34 mouse cellular contexts compared by ENCODE assay signal in genomic region chr8:105812511-105812910, GRCm38 (mm10). TPM values are rescaled to one million over a fixed set of nuclear protein-coding genes. Genes with fewer than 3 reads are reported as not detected.
DNase-seq lines count a peak whose midpoint lies in the region; ATAC-seq and TF ChIP-seq lines count a peak whose summit lies in the region.
"Had no signal": no experiment of that assay in that cellular context is flagged by ENCODE, and none has a peak within 500 bp of the region (broad histone marks: within the 10 kb centered on the region; RNA-seq: fewer than 3 reads in every experiment).

No protein-coding gene starts in this region.

- no peak overlapping the region for H3K4me3 ChIP-seq in kidney, adult 2 months (ENCODE audit: insufficient read depth, low read depth, low read length)
- no peak overlapping the region for H3K4me3 ChIP-seq in liver, adult 2 months (ENCODE audit: insufficient read depth, low read depth, low read length)
- peak overlapping the region; percentile 23; the same call in 1 of the 2 replicates for H3K4me3 ChIP-seq in liver, embryonic 15.5 days (replicated peaks)
- no peak overlapping the region for H3K4me3 ChIP-seq in forebrain, embryonic 12.5 days (replicated peaks)
- H3K4me3 ChIP-seq: heart, adult 2 months; hindbrain, embryonic 10.5 days; hindbrain, embryonic 15.5 days; layer of hippocampus, adult 2 months; left cerebral cortex, adult 2 months; limb, embryonic 12.5 days; midbrain, embryonic 13.5 days had no signal

- H3K4me2 ChIP-seq in liver, embryonic 15.5 days: peak overlapping the region; percentile 53
- H3K4me2 ChIP-seq in forebrain, embryonic 12.5 days: no peak overlapping the region
- H3K4me2 ChIP-seq: hindbrain, embryonic 15.5 days; limb, embryonic 12.5 days; midbrain, embryonic 13.5 days had no signal

- H3K9me3 ChIP-seq in liver, embryonic 15.5 days (replicated peaks): no peaks in the 10 kb centered on the region
- H3K9me3 ChIP-seq in forebrain, embryonic 12.5 days: no peaks in the 10 kb centered on the region
- H3K9me3 ChIP-seq: hindbrain, embryonic 10.5 days; hindbrain, embryonic 15.5 days; limb, embryonic 12.5 days; midbrain, embryonic 13.5 days had no signal

- H3K79me2 ChIP-seq in liver, adult 2 months (ENCODE audit: control insufficient read depth, insufficient read depth, low read length): peaks cover 40% of the 10 kb centered on the region; the same call in 1 of the 2 replicates

- H3K27ac ChIP-seq in kidney, adult 2 months (ENCODE audit: insufficient read depth, low read depth, low read length): no peak overlapping the region
- peak overlapping the region; percentile 94 for H3K27ac ChIP-seq in liver, adult 2 months (replicated peaks; ENCODE audit: insufficient read depth, low read depth, low read length)
- peak overlapping the region; percentile 82 for H3K27ac ChIP-seq in liver, embryonic 15.5 days (replicated peaks)
- no peak overlapping the region for H3K27ac ChIP-seq in forebrain, embryonic 12.5 days
- H3K27ac ChIP-seq: heart, adult 2 months; hindbrain, embryonic 10.5 days; hindbrain, embryonic 15.5 days; left cerebral cortex, adult 2 months; limb, embryonic 12.5 days; macrophage; midbrain, embryonic 13.5 days had no signal

- no peak for TF ChIP-seq POLR2A in kidney, adult 2 months (IDR thresholded peaks at IDR 0.05; ENCODE audit: low read depth, low read length)
- no peak for TF ChIP-seq POLR2A in liver, adult 2 months (IDR thresholded peaks at IDR 0.05; ENCODE audit: extremely low read depth, insufficient read depth, low read length)

- peak; percentile 36 for DNase-seq in kidney, adult 2 months
- DNase-seq in kidney, postnatal 4 days: no peak
- DNase-seq in liver, adult 2 months (ENCODE audit: extremely low read depth, low read depth, low spot score): no peak
- DNase-seq in liver: no peak
- no peak for DNase-seq in adrenal gland, adult (ENCODE audit: inconsistent age in 2 of 2, low spot score in 1 of 2)
- DNase-seq: adrenal gland, adult 2 months; B cell, adult 2 months; cerebellum, adult 2 months; cerebellum, postnatal 14 days; heart, adult 2 months; heart, postnatal 14 days; lung, adult 2 months; lung, postnatal 10 days; thymus, adult 18-20 months; thymus, postnatal 25 days had no signal

- H3K4me1 ChIP-seq in kidney, adult 2 months (ENCODE audit: control insufficient read depth, insufficient read depth, low read length): peaks cover 34% of the 10 kb centered on the region
- peaks cover 47% of the 10 kb centered on the region for H3K4me1 ChIP-seq in liver, adult 2 months (ENCODE audit: control insufficient read depth, insufficient read depth, low read length)
- H3K4me1 ChIP-seq in liver, embryonic 15.5 days (replicated peaks): peaks cover 87% of the 10 kb centered on the region
- H3K4me1 ChIP-seq in forebrain, embryonic 12.5 days: no peaks in the 10 kb centered on the region
- H3K4me1 ChIP-seq: hindbrain, embryonic 10.5 days; limb, embryonic 12.5 days had no signal

- TF ChIP-seq CTCF in kidney, adult 2 months (conservative IDR thresholded peaks at IDR 0.05; ENCODE audit: insufficient read depth, insufficient read length, low read depth, low read length): no peak
- no peak for TF ChIP-seq CTCF in liver, adult 2 months (IDR thresholded peaks at IDR 0.05; ENCODE audit: low read depth, low read length)

- ATAC-seq in liver, embryonic 15.5 days (ENCODE audit: insufficient read depth): no peak
- no peak for ATAC-seq in forebrain, embryonic 12.5 days (ENCODE audit: low FRiP score)
- ATAC-seq: forebrain, embryonic 14.5 days; inflammation-experienced regulatory T-cells, adult 6 months; midbrain, embryonic 13.5 days had no signal

- no peak overlapping the region for H3K9ac ChIP-seq in liver, adult 2 months (ENCODE audit: low read depth, low read length)
- peak overlapping the region; percentile 12 for H3K9ac ChIP-seq in liver, embryonic 15.5 days
- no peak overlapping the region for H3K9ac ChIP-seq in forebrain, embryonic 12.5 days
- H3K9ac ChIP-seq: hindbrain, embryonic 15.5 days; limb, embryonic 12.5 days; midbrain, embryonic 13.5 days had no signal

- no peaks in the 10 kb centered on the region for H3K36me3 ChIP-seq in kidney, adult 2 months (ENCODE audit: control insufficient read depth, insufficient read depth, low read length)
- peaks cover 9% of the 10 kb centered on the region for H3K36me3 ChIP-seq in liver, adult 2 months (ENCODE audit: control insufficient read depth, insufficient read depth, low read length)
- H3K36me3 ChIP-seq in liver, embryonic 15.5 days (replicated peaks): peaks cover 86% of the 10 kb centered on the region
- peaks cover 31% of the 10 kb centered on the region for H3K36me3 ChIP-seq in forebrain, embryonic 12.5 days (replicated peaks)

- H3K27me3 ChIP-seq in kidney, adult 2 months (replicated peaks; ENCODE audit: control insufficient read depth, insufficient read depth, low read length): no peaks in the 10 kb centered on the region
- H3K27me3 ChIP-seq in liver, adult 2 months (ENCODE audit: control insufficient read depth, insufficient read depth, low read length): no peaks in the 10 kb centered on the region
- no peaks in the 10 kb centered on the region for H3K27me3 ChIP-seq in liver, embryonic 15.5 days
- H3K27me3 ChIP-seq in forebrain, embryonic 12.5 days: no peaks in the 10 kb centered on the region
- H3K27me3 ChIP-seq: hindbrain, embryonic 15.5 days; limb, embryonic 12.5 days; midbrain, embryonic 13.5 days had no signal

- WGBS in kidney, adult 2 months: 56% methylated on average over 5 of the region's 5 CpGs
- 73% methylated on average over 5 of the region's 5 CpGs for WGBS in liver, adult 2 months
- 76% methylated on average over 5 of the region's 5 CpGs for WGBS in liver, embryonic 15.5 days (ENCODE audit: insufficient replicate concordance)
- WGBS in forebrain, embryonic 12.5 days: 89% methylated on average over 5 of the region's 5 CpGs

RNA-seq across cellular contexts. Expression of gene Ranbp10, which starts 14.6 kb away (rescaled TPM):
- polyA plus RNA-seq in kidney, adult 2 months (2012; rRNA removed): 22.1 and 24.8 TPM in 2 replicates
- 19.7 and 26.9 TPM in 2 replicates for total RNA-seq in liver, adult 2 months (2014; rRNA removed)
- polyA plus RNA-seq in liver, adult 2 months (2012; rRNA removed): 37.1 and 38.0 TPM in 2 replicates
- polyA plus RNA-seq in liver, embryonic 15.5 days (2015; fragmentation: Nextera tagmentation; extraction: Ambion mirVana): 45.0 and 52.2 TPM in 2 replicates
- 14.5 and 14.6 TPM in 2 replicates for polyA plus RNA-seq in forebrain, embryonic 12.5 days (2016; fragmentation: Nextera tagmentation; extraction: Ambion mirVana)

RNA-seq across cellular contexts. Expression of gene Tsnaxip1, which starts 15.0 kb away (rescaled TPM):
- 0.05 TPM in 1 of 2 replicates, not detected in the other for polyA plus RNA-seq in kidney, adult 2 months (2012; rRNA removed)
- not detected in 2 replicates for total RNA-seq in liver, adult 2 months (2014; rRNA removed)
- not detected in 2 replicates for polyA plus RNA-seq in liver, adult 2 months (2012; rRNA removed)
- polyA plus RNA-seq in liver, embryonic 15.5 days (2015; fragmentation: Nextera tagmentation; extraction: Ambion mirVana): 0.07 and 0.22 TPM in 2 replicates
- 0.12 and 0.51 TPM in 2 replicates for polyA plus RNA-seq in forebrain, embryonic 12.5 days (2016; fragmentation: Nextera tagmentation; extraction: Ambion mirVana)
- total RNA-seq: adrenal gland, adult 2 months; adrenal gland, postnatal 4 days; gastrocnemius, adult 18-20 months; heart, adult 2 months; left cerebral cortex, postnatal 25 days; megakaryocyte-erythroid progenitor cell, adult 5-6 weeks; monocyte, adult 5-6 weeks had no signal
- polyA plus RNA-seq: adrenal gland, adult 2 months; heart, embryonic 14.5 days; inflammation-experienced regulatory T-cells, adult 6 months; macrophage; small intestine, adult 2 months; stomach, postnatal 0 days had no signal

RNA-seq across cellular contexts. Expression of gene Cenpt, which starts 40.6 kb away (rescaled TPM):
- polyA plus RNA-seq in kidney, adult 2 months (2012; rRNA removed): 6.7 and 7.3 TPM in 2 replicates
- total RNA-seq in liver, adult 2 months (2014; rRNA removed): 0.92 and 1.4 TPM in 2 replicates
- 1.9 and 2.1 TPM in 2 replicates for polyA plus RNA-seq in liver, adult 2 months (2012; rRNA removed)
- polyA plus RNA-seq in liver, embryonic 15.5 days (2015; fragmentation: Nextera tagmentation; extraction: Ambion mirVana): 20.3 and 22.7 TPM in 2 replicates
- 67.1 and 70.7 TPM in 2 replicates for polyA plus RNA-seq in forebrain, embryonic 12.5 days (2016; fragmentation: Nextera tagmentation; extraction: Ambion mirVana)

RNA-seq across cellular contexts. Expression of gene Thap11, which starts 42.4 kb away (rescaled TPM):
- 41.5 and 45.3 TPM in 2 replicates for polyA plus RNA-seq in kidney, adult 2 months (2012; rRNA removed)
- 11.3 and 15.6 TPM in 2 replicates for total RNA-seq in liver, adult 2 months (2014; rRNA removed)
- 26.9 and 28.5 TPM in 2 replicates for polyA plus RNA-seq in liver, adult 2 months (2012; rRNA removed)
- polyA plus RNA-seq in liver, embryonic 15.5 days (2015; fragmentation: Nextera tagmentation; extraction: Ambion mirVana): 31.5 and 32.2 TPM in 2 replicates
- 80.4 and 81.9 TPM in 2 replicates for polyA plus RNA-seq in forebrain, embryonic 12.5 days (2016; fragmentation: Nextera tagmentation; extraction: Ambion mirVana)

RNA-seq across cellular contexts. Expression of gene Nutf2, which starts 47.9 kb away (rescaled TPM):
- 34.5 and 61.6 TPM in 2 replicates for polyA plus RNA-seq in kidney, adult 2 months (2012; rRNA removed)
- 21.6 and 28.1 TPM in 2 replicates for total RNA-seq in liver, adult 2 months (2014; rRNA removed)
- polyA plus RNA-seq in liver, adult 2 months (2012; rRNA removed): 23.9 and 29.3 TPM in 2 replicates
- 85.2 and 94.1 TPM in 2 replicates for polyA plus RNA-seq in liver, embryonic 15.5 days (2015; fragmentation: Nextera tagmentation; extraction: Ambion mirVana)
- 275 and 317 TPM in 2 replicates for polyA plus RNA-seq in forebrain, embryonic 12.5 days (2016; fragmentation: Nextera tagmentation; extraction: Ambion mirVana)

Comparison
In these comparisons a context has a peak if more than half of its experiments do, and no peak if none do; other contexts are left out.
1. H3K27ac ChIP-seq: peak in liver, adult 2 months (single experiment) and liver, embryonic 15.5 days (single experiment); none in kidney, adult 2 months (single experiment) and forebrain, embryonic 12.5 days (single experiment).